Mouse (Mus musculus): ENCODE measurements around the gene Srp14. TPM values are rescaled to one million over a fixed set of nuclear protein-coding genes. Genes with fewer than 3 reads are reported as not detected.

The Srp14 gene
- polyA plus RNA-seq (2017; shearing (Covaris generic)), result 338 TPM

DNA sequence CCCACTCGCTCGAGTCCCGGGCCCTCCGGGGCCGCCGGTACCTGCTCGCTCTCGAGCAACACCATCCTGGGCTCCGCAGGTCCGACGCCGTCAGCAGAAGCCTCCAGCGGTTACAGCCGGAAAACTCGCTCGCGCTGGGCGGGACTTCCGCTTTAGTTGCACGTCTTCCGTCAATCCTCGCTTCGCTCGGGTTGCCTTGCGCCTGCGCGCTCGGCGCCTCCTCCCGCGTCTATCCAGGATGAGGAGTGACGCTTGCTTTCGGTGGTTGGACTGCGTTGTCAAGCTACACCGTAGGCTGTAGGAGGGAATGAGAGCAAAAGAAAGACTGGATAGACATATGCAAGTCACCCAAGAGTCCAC, at the start of gene Srp14:
Gene Srp14 (minus strand): TSS at position 162 of the 360 bp plus-strand sequence.

Other genes with a start within 250 kb of the Srp14 start
- gene Fsip1, start 222.7 kb downstream of the Srp14 start, polyA plus RNA-seq (2017; shearing (Covaris generic)), result 0.37 TPM
- not detected for gene Gpr176, start 106.3 kb downstream of the Srp14 start, polyA plus RNA-seq (2017; shearing (Covaris generic))
- 13.8 TPM for gene Eif2ak4, start 91.1 kb downstream of the Srp14 start, polyA plus RNA-seq (2017; shearing (Covaris generic))
- 2.8 TPM for gene Bmf, start 70.0 kb upstream of the Srp14 start, polyA plus RNA-seq (2017; shearing (Covaris generic))
- gene Bub1b, start 118.5 kb upstream of the Srp14 start, polyA plus RNA-seq (2017; shearing (Covaris generic)), result 9.4 TPM
- 0.07 TPM for gene Pak6, start 183.6 kb upstream of the Srp14 start, polyA plus RNA-seq (2017; shearing (Covaris generic))
- gene Ankrd63, start 224.3 kb upstream of the Srp14 start, polyA plus RNA-seq (2017; shearing (Covaris generic)), result not detected
- gene Plcb2, start 248.7 kb upstream of the Srp14 start, polyA plus RNA-seq (2017; shearing (Covaris generic)), result 47.4 TPM

Data from inflammation-experienced regulatory T-cells, adult 16 weeks (primary cell).